Mouse (Mus musculus) B cell, adult 2 months (primary cell): ENCODE measurements around the gene Entpd2.

Source experiments
- DNase-seq, 2 experiments: peaks; one replicate each; pipeline ENCODE4 v3.0.0; 2022

Entpd2 gene

DNA sequence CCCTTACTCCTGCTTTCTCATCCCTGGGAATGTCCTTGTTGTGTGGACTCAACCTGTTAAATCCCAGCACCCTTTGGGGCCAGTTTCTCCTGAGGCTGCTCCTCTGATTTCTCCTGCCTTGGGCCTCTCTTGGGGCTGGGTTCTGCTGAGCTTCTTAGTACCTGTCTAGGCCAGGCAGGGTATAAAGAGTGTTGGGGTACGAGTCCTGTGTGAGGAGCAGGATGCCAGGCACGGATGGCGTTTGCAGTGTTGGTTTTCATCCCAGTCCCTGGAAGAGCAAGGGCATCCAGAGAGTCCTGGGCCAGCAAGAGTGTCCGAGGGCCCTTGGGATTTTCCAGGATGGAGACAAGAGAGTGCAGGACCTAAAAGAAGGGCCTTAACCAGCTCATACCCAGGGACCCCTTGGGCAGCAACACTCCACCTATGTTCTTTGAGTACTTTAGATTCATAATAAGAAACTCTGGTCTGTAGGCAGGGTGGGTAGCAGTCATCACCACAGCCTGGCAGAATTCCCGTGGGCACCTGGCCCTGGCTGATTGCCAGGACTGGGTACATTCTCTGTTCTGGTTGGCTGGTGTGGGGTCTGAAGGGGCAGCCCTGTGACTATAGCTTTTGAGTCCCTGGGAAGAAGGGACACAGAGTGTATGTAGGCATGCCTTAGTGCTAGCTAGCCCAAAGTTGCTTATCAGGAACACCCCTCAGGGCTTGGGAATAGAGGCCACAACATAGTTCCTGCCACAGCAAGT is 33.9 kb downstream of the Entpd2 start:
- no peak for DNase-seq

DNA sequence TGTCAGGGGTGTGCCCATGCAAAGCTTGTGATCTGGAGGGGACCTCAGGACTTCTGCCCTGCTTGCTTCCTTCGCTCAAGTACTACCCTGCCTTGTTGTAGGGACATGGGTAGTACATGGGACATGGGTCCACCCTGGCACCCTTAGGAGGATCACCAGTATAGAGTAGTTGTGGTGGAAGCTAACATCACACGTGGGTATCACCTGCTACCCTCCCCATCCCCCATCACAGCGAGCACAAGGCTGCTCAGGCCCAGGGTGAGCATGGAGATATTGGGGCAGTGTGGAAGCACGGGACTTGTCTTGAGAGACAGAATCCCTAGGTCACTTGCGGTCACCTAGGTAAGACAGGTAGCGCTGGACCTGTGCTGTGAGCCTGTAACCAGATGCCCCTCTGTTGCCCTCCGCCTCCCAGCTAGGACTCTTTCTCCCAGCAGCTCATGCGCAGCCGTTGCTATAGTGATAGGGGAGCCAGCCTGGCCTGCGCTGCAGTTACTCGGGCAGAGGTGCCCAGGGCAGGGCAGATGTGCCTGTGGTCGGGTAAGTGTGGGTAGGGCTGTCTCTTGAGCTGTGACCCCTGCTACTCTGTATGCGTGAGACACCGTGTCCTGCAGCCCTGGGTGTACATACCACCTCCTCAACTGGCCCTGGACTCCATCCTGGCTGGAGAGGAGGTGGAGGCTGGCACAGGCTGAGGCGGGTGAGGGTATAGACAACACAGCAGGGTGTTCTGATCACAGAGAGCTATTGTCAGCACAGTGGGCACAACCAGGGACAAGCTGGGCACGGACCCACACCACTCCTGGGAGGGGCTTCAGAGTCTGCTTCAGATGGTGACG is 34.9 kb downstream of the Entpd2 start:
- no peak for DNase-seq

DNA sequence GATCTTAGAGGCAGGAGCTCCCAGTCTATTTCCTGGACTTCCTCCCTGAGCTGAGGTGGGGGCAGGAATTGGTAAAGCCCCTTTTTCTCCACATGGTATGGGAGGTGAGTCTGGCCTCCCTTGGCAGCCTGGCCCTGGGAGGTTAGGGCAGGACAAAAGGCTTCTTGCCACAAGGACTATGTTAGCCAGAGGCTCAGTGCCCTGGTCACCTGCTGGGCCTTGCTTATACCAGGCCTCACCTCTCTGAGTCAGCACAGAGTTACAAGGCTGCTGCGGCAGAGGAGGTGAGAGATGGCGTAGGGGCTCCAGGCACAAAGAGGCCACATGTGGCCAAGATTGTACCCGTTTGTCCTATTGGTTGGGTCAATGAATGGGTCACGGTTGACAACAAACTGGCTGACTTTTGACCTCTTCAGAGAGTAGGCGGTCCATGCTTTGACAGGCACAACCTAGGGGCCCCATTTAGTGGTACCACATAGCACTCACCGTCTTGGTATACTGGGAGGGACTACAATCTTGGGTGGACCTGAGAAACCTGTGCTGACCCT is 35.7 kb downstream of the Entpd2 start:
- no peak for DNase-seq

DNA sequence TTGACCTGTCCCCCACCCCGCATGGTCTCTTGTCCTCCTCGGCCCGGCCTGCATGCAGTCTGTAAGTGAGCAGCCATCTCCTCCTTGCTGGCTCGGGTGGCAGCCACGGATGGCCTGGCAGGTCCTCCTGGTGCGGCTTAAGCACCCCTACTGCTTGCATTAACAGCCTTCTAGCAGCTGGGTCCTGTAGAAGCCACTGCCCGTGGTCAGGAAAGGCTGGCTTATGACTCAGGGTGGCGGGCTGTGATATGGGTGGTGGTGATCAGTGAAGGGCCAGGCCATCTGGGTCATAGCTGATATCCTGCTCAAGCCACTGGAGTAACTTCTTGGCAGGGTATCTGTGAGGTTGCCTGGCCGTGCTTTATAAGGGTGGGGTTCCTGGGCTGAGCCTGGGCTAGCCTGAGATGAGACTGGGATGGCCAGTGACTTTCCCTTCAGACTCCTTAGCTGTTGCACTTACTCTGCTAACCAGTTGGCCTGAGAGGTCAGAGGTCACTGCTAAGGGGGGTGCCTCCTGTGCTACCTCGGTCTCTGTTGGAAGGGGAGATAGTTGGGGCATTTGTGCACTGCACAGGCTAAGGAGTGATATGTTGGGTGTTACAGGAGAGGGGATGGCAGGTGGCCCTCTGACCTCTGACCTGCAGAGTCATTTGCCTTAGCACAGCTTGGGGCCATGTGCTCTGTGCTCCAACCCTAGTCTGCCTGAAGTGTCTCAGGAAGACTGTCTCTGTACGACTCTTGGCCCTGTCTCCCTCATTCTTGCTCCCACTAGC is 36.8 kb downstream of the Entpd2 start:
- DNase-seq, result no peak

DNA sequence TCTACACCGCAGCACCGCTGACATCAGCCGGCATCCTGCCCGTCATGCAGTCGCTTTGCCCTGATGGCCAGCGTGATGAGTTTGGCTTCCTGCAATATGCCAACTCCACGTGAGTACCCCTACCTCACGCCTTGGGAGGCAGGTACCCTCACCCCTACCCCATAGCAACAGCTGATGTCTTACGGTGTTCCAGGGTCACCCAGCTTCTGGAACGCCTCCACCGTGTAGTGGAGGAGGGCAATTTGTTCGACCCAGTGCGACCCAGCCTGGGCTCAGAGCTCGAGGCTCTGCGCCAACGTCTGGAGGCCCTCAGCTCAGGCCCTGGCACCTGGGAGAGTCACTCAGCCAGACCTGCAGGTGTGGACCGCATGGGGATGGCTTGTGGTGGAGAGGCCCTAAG is 37.4 kb downstream of the Entpd2 start:
- DNase-seq, result no peak

DNA sequence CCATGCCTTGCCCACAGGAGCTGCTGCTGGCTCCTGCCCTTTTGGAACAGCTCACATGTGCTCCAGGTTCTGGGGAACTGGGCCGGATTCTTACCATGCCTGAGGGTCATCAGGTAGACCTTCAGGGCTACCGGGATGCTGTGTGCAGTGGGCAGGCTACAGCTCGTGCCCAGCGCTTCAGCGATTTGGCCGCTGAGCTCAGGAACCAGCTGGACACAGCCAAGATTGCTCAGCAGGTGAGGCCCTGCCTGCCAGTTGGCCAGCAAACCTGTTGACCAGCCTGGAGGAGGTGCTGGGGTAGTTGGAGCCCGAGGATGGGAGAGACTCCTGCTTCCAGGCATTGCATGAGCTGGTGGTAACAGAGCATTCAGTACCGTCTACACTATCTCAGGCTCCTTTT is 38.6 kb downstream of the Entpd2 start:
- no peak for DNase-seq

DNA sequence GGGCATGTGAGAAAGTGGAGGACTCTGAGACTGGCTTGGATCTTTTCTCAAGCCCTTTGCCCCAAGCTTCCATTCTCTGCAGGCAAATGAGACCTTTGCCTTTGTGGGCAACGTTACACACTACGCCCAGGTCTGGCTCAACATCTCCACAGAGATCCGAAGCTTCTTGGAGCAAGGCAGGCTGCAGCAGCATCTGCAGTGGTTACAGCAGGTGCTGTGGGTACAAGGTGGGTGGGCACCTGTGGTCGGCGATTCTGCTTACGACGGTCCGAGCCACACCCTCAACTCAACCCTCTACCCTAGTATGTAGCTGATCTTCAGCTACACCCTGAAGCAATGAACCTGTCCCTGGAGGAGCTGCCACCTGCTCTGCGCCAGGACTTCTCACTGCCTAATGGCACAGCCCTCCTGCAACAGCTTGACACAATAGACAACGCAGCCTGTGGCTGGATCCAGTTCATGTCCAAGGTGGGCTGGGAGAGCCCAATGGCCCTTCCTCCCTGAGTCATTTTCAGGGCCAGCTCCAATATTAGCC is 40.7 kb downstream of the Entpd2 start:
- no peak for DNase-seq

DNA sequence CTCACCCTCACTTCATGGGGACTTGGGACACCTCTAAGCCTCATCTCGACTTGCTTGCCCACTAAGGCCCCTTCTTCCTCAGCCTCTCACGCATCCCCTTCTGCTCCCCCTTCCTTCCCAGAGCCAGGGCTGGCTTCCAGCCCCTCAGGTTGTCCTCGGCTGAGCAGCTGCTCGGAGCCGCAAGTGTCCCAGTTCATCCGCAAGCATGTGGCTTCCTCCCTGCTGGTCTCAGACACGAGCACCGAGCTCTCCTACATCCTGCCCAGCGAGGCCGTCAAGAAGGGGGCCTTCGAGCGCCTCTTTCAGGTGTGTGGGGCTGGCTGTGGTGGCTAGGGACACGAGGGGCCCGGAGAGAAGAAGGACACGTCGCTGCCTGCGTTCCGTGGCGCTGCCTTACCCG is 45.4 kb downstream of the Entpd2 start:
- no peak for DNase-seq

DNA sequence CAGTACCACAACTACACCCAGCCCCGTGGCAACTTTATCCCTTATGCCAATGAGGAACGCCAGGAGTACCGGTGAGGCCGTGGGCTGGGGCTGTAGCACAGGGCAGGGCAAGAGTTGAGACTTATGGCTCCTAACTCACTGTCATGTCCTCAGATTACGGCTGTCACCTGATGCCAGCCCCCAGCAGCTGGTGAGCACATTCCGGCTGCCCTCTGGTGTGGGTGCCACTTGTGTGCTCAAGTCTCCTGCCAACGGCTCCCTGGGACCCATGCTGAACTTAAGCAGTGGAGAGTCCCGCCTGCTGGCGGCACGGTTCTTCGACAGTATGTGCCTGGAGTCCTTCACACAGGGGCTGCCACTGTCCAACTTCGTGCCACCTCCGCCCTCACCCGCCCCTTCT is 47.0 kb downstream of the Entpd2 start:
- no peak for DNase-seq
